Mouse (Mus musculus) embryonic facial prominence, embryonic 12.5 days (tissue): ENCODE data around the gene Adprh. TPM values are rescaled to one million over a fixed set of nuclear protein-coding genes. Genes with fewer than 3 reads are reported as not detected.
A peak's percentile ranks its signal among the peaks of the same experiment; 100 is the strongest.

Experiments used
- ATAC-seq: fragments of 200-750 bp; cut with Nextera tagmentation; 2 replicates; pipeline ENCODE4 v1.8.0; 2017; ENCODE audit not compliant: insufficient number of reproducible peaks, insufficient read depth, low FRiP score, low TSS enrichment
- H3K27ac ChIP-seq: fragments of 300-500 bp; sonication (generic); 2 replicates; pipeline ENCODE4 v1.5.1; 2016; ENCODE audit warnings: mild to moderate bottlenecking
- H3K27me3 ChIP-seq: fragments of 300-500 bp; sonication (generic); 2 replicates; pipeline ENCODE4 v1.6.1; 2016; ENCODE audit warnings: mild to moderate bottlenecking, moderate library complexity
- H3K36me3 ChIP-seq: fragments of 300-500 bp; sonication (generic); 2 replicates; pipeline ENCODE4 v1.6.1; 2016; ENCODE audit warnings: mild to moderate bottlenecking
- H3K4me1 ChIP-seq: fragments of 300-500 bp; sonication (generic); 2 replicates; pipeline ENCODE4 v1.6.1; 2016
- H3K4me2 ChIP-seq: fragments of 300-500 bp; sonication (generic); replicated peaks from 2 replicates; pipeline ENCODE4 v1.6.1; 2016; ENCODE audit warnings: mild to moderate bottlenecking, moderate library complexity
- H3K4me3 ChIP-seq: fragments of 300-500 bp; sonication (generic); 2 replicates; pipeline ENCODE4 v1.5.1; 2016; ENCODE audit warnings: mild to moderate bottlenecking
- H3K9ac ChIP-seq: fragments of 300-500 bp; sonication (generic); 2 replicates; pipeline ENCODE4 v1.6.1; 2016; ENCODE audit warnings: mild to moderate bottlenecking, moderate library complexity
- H3K9me3 ChIP-seq: fragments of 300-500 bp; sonication (generic); 2 replicates; pipeline ENCODE4 v1.6.1; 2016; ENCODE audit warnings: mild to moderate bottlenecking, moderate library complexity
- WGBS: fragments of 180-500 bp; shearing (Covaris S2); methylation state at CpG from one replicate; pipeline ENCODE4 v1.1.7; 2016; 5-methylcytosine and 5-hydroxymethylcytosine counted together
- polyA plus RNA-seq: library from polyadenylated mRNA; unstranded; fragments of >200 nt; fragmentation: Nextera tagmentation; extraction: Ambion mirVana; gene quantifications from 2 replicates; pipeline ENCODE4 v1.2.1, GENCODE M21; 2016

Adprh gene
- polyA plus RNA-seq, 1 experiment from 2014 or later: 144 TPM

- no peak for ATAC-seq
- H3K4me1 ChIP-seq: no peaks in the 10 kb centered on the region; the same call in 1 of the 2 replicates
- H3K27ac ChIP-seq: no peak overlapping the region
- no peaks in the 10 kb centered on the region for H3K9me3 ChIP-seq
- H3K4me2 ChIP-seq: peak overlapping the region; percentile 67
- WGBS: 41% methylated on average over 4 of the region's 4 CpGs
- H3K4me3 ChIP-seq: peak overlapping the region; percentile 35; the same call in 1 of the 2 replicates
- H3K27me3 ChIP-seq: no peaks in the 10 kb centered on the region
- no peaks in the 10 kb centered on the region for H3K36me3 ChIP-seq
- peak overlapping the region; percentile 44; the same call in 1 of the 2 replicates for H3K9ac ChIP-seq
Measured at GRCm38 (mm10) chr16:38475681-38476311, 23.3 kb upstream of the Adprh start.

- no peak overlapping the region for H3K4me2 ChIP-seq
- no peak overlapping the region for H3K27ac ChIP-seq
- no peaks in the 10 kb centered on the region; the same call in 1 of the 2 replicates for H3K4me1 ChIP-seq
- no peaks in the 10 kb centered on the region for H3K36me3 ChIP-seq
- H3K9ac ChIP-seq: no peak overlapping the region
- no peaks in the 10 kb centered on the region for H3K9me3 ChIP-seq
- H3K27me3 ChIP-seq: no peaks in the 10 kb centered on the region
- WGBS: 83% methylated on average over 9 of the region's 9 CpGs
- H3K4me3 ChIP-seq: no peak overlapping the region
- no peak for ATAC-seq
Measured at GRCm38 (mm10) chr16:38474677-38475286, 22.3 kb upstream of the Adprh start.

GRCm38 (mm10) chr16:38473661-38474060, 21.2 kb upstream of the Adprh start:
- H3K27me3 ChIP-seq: no peaks in the 10 kb centered on the region
- 93% methylated on average over 5 of the region's 5 CpGs for WGBS
- H3K27ac ChIP-seq: no peak overlapping the region
- no peaks in the 10 kb centered on the region for H3K9me3 ChIP-seq
- no peak overlapping the region for H3K9ac ChIP-seq
- ATAC-seq: no peak
- no peaks in the 10 kb centered on the region for H3K36me3 ChIP-seq
- H3K4me3 ChIP-seq: no peak overlapping the region
- H3K4me1 ChIP-seq: no peaks in the 10 kb centered on the region; the same call in 1 of the 2 replicates
- H3K4me2 ChIP-seq: no peak overlapping the region

GRCm38 (mm10) chr16:38472507-38472873, 20.0 kb upstream of the Adprh start:
- Histone ChIP-seq H3K36me3 (no peaks in the 10 kb centered on the region), H3K27me3 (no peaks in the 10 kb centered on the region), H3K9me3 (no peaks in the 10 kb centered on the region), H3K9ac (no peak overlapping the region), H3K4me2 (no peak overlapping the region), H3K27ac (no peak overlapping the region), H3K4me3 (no peak overlapping the region), H3K4me1 (no peaks in the 10 kb centered on the region; the same call in 1 of the 2 replicates)
- 92% methylated on average over 5 of the region's 5 CpGs for WGBS
- ATAC-seq: no peak

- ATAC-seq: no peak
- H3K36me3 ChIP-seq: no peaks in the 10 kb centered on the region
- H3K4me2 ChIP-seq: no peak overlapping the region
- no peak overlapping the region for H3K4me3 ChIP-seq
- H3K9ac ChIP-seq: no peak overlapping the region
- H3K9me3 ChIP-seq: no peaks in the 10 kb centered on the region
- H3K4me1 ChIP-seq: no peaks in the 10 kb centered on the region; the same call in 1 of the 2 replicates
- H3K27me3 ChIP-seq: no peaks in the 10 kb centered on the region
- WGBS: 83% methylated on average over 11 of the region's 11 CpGs
- H3K27ac ChIP-seq: no peak overlapping the region
Measured at GRCm38 (mm10) chr16:38471697-38472506, 19.4 kb upstream of the Adprh start.

GRCm38 (mm10) chr16:38469437-38469836, 16.9 kb upstream of the Adprh start:
- no peak overlapping the region for H3K9ac ChIP-seq
- H3K36me3 ChIP-seq: no peaks in the 10 kb centered on the region
- H3K4me1 ChIP-seq: no peaks in the 10 kb centered on the region
- H3K27me3 ChIP-seq: no peaks in the 10 kb centered on the region
- H3K9me3 ChIP-seq: no peaks in the 10 kb centered on the region
- H3K4me3 ChIP-seq: no peak overlapping the region
- 66% methylated on average over 8 of the region's 8 CpGs for WGBS
- no peak overlapping the region for H3K27ac ChIP-seq
- ATAC-seq: no peak
- no peak overlapping the region for H3K4me2 ChIP-seq

- no peaks in the 10 kb centered on the region for H3K4me1 ChIP-seq
Measured at GRCm38 (mm10) chr16:38468706-38469018, 16.2 kb upstream of the Adprh start.

GRCm38 (mm10) chr16:38467917-38468705, 15.6 kb upstream of the Adprh start:
- no peaks in the 10 kb centered on the region for H3K27me3 ChIP-seq
- 71% methylated on average over 8 of the region's 8 CpGs for WGBS

More at GRCm38 (mm10) chr16:38468706-38469018, 16.2 kb upstream of the Adprh start:
- H3K27me3 ChIP-seq: no peaks in the 10 kb centered on the region
- H3K9ac ChIP-seq: no peak overlapping the region
- H3K4me2 ChIP-seq: no peak overlapping the region
- no peak overlapping the region for H3K27ac ChIP-seq
- H3K9me3 ChIP-seq: no peaks in the 10 kb centered on the region
- WGBS: 34% methylated on average over 3 of the region's 3 CpGs
- H3K36me3 ChIP-seq: no peaks in the 10 kb centered on the region
- H3K4me3 ChIP-seq: no peak overlapping the region
- no peak for ATAC-seq

GRCm38 (mm10) chr16:38467091-38467916, 14.8 kb upstream of the Adprh start:
- H3K36me3 ChIP-seq: no peaks in the 10 kb centered on the region
- ATAC-seq: no peak
- WGBS: 89% methylated on average over 13 of the region's 13 CpGs
- H3K4me3 ChIP-seq: no peak overlapping the region
- H3K4me2 ChIP-seq: no peak overlapping the region
- no peaks in the 10 kb centered on the region for H3K9me3 ChIP-seq
- no peaks in the 10 kb centered on the region for H3K27me3 ChIP-seq
- no peak overlapping the region for H3K27ac ChIP-seq
- H3K9ac ChIP-seq: no peak overlapping the region
- no peaks in the 10 kb centered on the region for H3K4me1 ChIP-seq

More at GRCm38 (mm10) chr16:38467917-38468705, 15.6 kb upstream of the Adprh start:
- H3K4me2 ChIP-seq: no peak overlapping the region
- no peaks in the 10 kb centered on the region for H3K9me3 ChIP-seq
- ATAC-seq: no peak
- no peak overlapping the region for H3K9ac ChIP-seq
- no peaks in the 10 kb centered on the region for H3K4me1 ChIP-seq
- no peak overlapping the region for H3K4me3 ChIP-seq
- no peaks in the 10 kb centered on the region for H3K36me3 ChIP-seq
- H3K27ac ChIP-seq: no peak overlapping the region

GRCm38 (mm10) chr16:38466089-38466488, 13.6 kb upstream of the Adprh start:
- 83% methylated on average over 4 of the region's 4 CpGs for WGBS

GRCm38 (mm10) chr16:38463305-38463704, 10.8 kb upstream of the Adprh start:
- no peaks in the 10 kb centered on the region for H3K4me1 ChIP-seq
- no peak overlapping the region for H3K9ac ChIP-seq
- H3K27ac ChIP-seq: no peak overlapping the region
- no peak for ATAC-seq
- H3K4me2 ChIP-seq: no peak overlapping the region
- H3K27me3 ChIP-seq: no peaks in the 10 kb centered on the region
- no peaks in the 10 kb centered on the region for H3K36me3 ChIP-seq
- no peak overlapping the region for H3K4me3 ChIP-seq
- 83% methylated on average over 5 of the region's 5 CpGs for WGBS
- H3K9me3 ChIP-seq: no peaks in the 10 kb centered on the region

More at GRCm38 (mm10) chr16:38466089-38466488, 13.6 kb upstream of the Adprh start:
- no peak overlapping the region for H3K4me2 ChIP-seq
- no peak for ATAC-seq
- no peaks in the 10 kb centered on the region for H3K4me1 ChIP-seq
- no peaks in the 10 kb centered on the region for H3K27me3 ChIP-seq
- no peak overlapping the region for H3K4me3 ChIP-seq
- no peaks in the 10 kb centered on the region for H3K36me3 ChIP-seq
- no peak overlapping the region for H3K9ac ChIP-seq
- no peak overlapping the region for H3K27ac ChIP-seq
- H3K9me3 ChIP-seq: no peaks in the 10 kb centered on the region
